ENCODE assay signal across 1 mouse cellular context in genomic region chr4:63558407-63559081, GRCm38 (mm10).
TF ChIP-seq lines count a peak whose summit lies in the region.

TSS of gene Tmem268 (plus strand) at chr4:63558781.

TF ChIP-seq in MEL, 35 proteins besides CTCF, POLR2A, EP300 and RAD21 (continued from another document):
- no peak for TF ChIP-seq TBP (IDR thresholded peaks at IDR 0.05; ENCODE audit: low read depth, low read length)
- no peak for TF ChIP-seq MAFK (IDR thresholded peaks at IDR 0.05; ENCODE audit: borderline replicate concordance, low read depth, low read length)
